Mouse (Mus musculus) myocyte (in vitro differentiated cells): ENCODE results near the gene Camkmt.

Source experiments
- CEBPB ChIP-seq: IDR thresholded peaks from 2 replicates; pipeline ENCODE4 v1.6.1; 2011; ENCODE audit warnings: mild to moderate bottlenecking, moderate library complexity; ENCODE audit not compliant: poor library complexity, insufficient read depth, severe bottlenecking
- E2F4 ChIP-seq: IDR thresholded peaks from one replicate; pipeline ENCODE4 v1.6.1; 2011; ENCODE audit warnings: mild to moderate bottlenecking, control low read depth, moderate library complexity; ENCODE audit not compliant: insufficient read depth
- MAX ChIP-seq: IDR thresholded peaks from one replicate; pipeline ENCODE4 v1.6.1; 2011; ENCODE audit warnings: low read depth, mild to moderate bottlenecking, control low read depth
- MYOD1 ChIP-seq, 3 experiments: IDR thresholded peaks; one replicate each; pipeline ENCODE4 v1.6.1; 2011; ENCODE audit warnings: control low read depth in 2 of 3, low read depth in 2 of 3, mild to moderate bottlenecking in 2 of 3, moderate library complexity in 1 of 3; ENCODE audit not compliant: insufficient read length in 2 of 3, control insufficient read depth in 1 of 3
- MYOG ChIP-seq, 3 experiments: IDR thresholded peaks; one replicate each; pipeline ENCODE4 v1.6.1; 2011; ENCODE audit warnings: control low read depth in 2 of 3, low read depth in 2 of 3, mild to moderate bottlenecking in 2 of 3; ENCODE audit not compliant: insufficient read length in 2 of 3, control insufficient read depth in 1 of 3, insufficient read depth in 1 of 3
- POLR2A ChIP-seq: IDR thresholded peaks from one replicate; pipeline ENCODE4 v1.6.1; 2011; ENCODE audit warnings: low read depth, mild to moderate bottlenecking, control low read depth, moderate library complexity; ENCODE audit not compliant: insufficient read length
- TCF3 ChIP-seq: IDR thresholded peaks from one replicate; pipeline ENCODE4 v1.6.1; 2011; ENCODE audit warnings: low read depth, control low read depth; ENCODE audit not compliant: insufficient read length

DNA sequence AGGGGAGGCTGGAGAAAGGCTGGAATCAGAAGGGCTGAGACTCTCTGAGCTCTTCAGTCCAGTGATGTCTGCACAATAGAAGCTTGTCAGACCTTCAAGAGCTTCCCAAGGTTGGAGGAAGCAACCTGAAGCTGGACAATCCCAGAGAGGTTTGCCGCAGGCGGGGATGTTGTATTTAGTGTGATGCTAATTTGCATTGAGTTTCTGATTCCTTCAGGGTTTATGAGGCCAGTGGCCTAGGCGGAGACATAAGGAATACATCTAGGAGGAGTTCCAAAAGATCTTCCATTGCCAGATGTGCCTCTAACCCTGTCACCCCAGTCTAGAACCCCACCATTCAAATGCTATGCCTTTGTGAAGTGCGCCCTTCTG is 416.7 kb downstream of the Camkmt start:
- no peak for TF ChIP-seq MAX
- TF ChIP-seq POLR2A = no peak
- no peak for TF ChIP-seq E2F4
- no peak for TF ChIP-seq TCF3
- TF ChIP-seq MYOD1 (IDR thresholded peaks at IDR 0.05; ENCODE audit: control insufficient read depth in 1 of 3, insufficient read length in 2 of 3, low read depth in 2 of 3) = no peak
- TF ChIP-seq MYOG (IDR thresholded peaks at IDR 0.05; ENCODE audit: control insufficient read depth in 1 of 3, insufficient read depth in 1 of 3, insufficient read length in 2 of 3, low read depth in 2 of 3) = no peak
- no peak for TF ChIP-seq CEBPB
